Mouse (Mus musculus) MEL (cell line): ENCODE results near the gene Gm2001. TPM values are rescaled to one million over a fixed set of nuclear protein-coding genes. Genes with fewer than 3 reads are reported as not detected.

Experiments
- polyA plus RNA-seq, 2 experiments: library from polyadenylated mRNA; stranded (reverse) in 1 of 2; unstranded in 1 of 2; fragments of >175 nt in 1 of 2; fragments of >200 nt in 1 of 2; gene quantifications; 2 replicates each; pipeline versions ENCODE4 v1.2.1 to v1.2.4; 2012; ENCODE audit warnings: low replicate concordance in 2 of 2, low read depth in 1 of 2; ENCODE audit not compliant: insufficient read length in 2 of 2, insufficient read depth in 1 of 2, missing spikeins in 1 of 2
- total RNA-seq: library from RNA; depleted of rRNA; stranded (reverse); fragments of 300-350 nt; gene quantifications from 2 replicates; pipeline ENCODE4 v1.2.3, GENCODE M21; 2012; rRNA removed

Gene Gm2001
- total and polyA plus RNA-seq, 3 experiments, result not detected

Other genes with a start within 250 kb of the Gm2001 start
- not detected in 2 replicates for gene Oog1, start 239.7 kb downstream of the Gm2001 start, total RNA-seq
- gene Oog1, start 239.7 kb downstream of the Gm2001 start, polyA plus RNA-seq, result not detected
- gene Gm4027, start 223.5 kb downstream of the Gm2001 start, total RNA-seq, result not detected in 2 replicates
- under 1 TPM in 1 of 2 experiments, not detected in 1; 0.06 TPM for gene Gm4027, start 223.5 kb downstream of the Gm2001 start, polyA plus RNA-seq
- not detected in 2 replicates for gene Gm16381, start 197.7 kb downstream of the Gm2001 start, total RNA-seq
- gene Gm16381, start 197.7 kb downstream of the Gm2001 start, polyA plus RNA-seq, result not detected
- not detected in 2 replicates for gene Gm21319, start 66.6 kb downstream of the Gm2001 start, total RNA-seq
- not detected for gene Gm21319, start 66.6 kb downstream of the Gm2001 start, polyA plus RNA-seq
- gene Gm21936, start 46.8 kb downstream of the Gm2001 start, total RNA-seq, result not detected in 2 replicates
- not detected for gene Gm21936, start 46.8 kb downstream of the Gm2001 start, polyA plus RNA-seq
- gene BB287469, start 25.8 kb downstream of the Gm2001 start, total RNA-seq, result not detected in 2 replicates
- gene BB287469, start 25.8 kb downstream of the Gm2001 start, polyA plus RNA-seq, result not detected
- gene Gm2016, start 31.7 kb upstream of the Gm2001 start, total RNA-seq, result not detected in 2 replicates
- gene Gm2016, start 31.7 kb upstream of the Gm2001 start, polyA plus RNA-seq, result under 1 TPM in 1 of 2 experiments, not detected in 1; 0.04 TPM
- gene Gm2022, start 53.0 kb upstream of the Gm2001 start, total RNA-seq, result not detected in 2 replicates
- gene Gm2022, start 53.0 kb upstream of the Gm2001 start, polyA plus RNA-seq, result not detected
- gene Gm2035, start 77.5 kb upstream of the Gm2001 start, total RNA-seq, result not detected in 2 replicates
- not detected for gene Gm2035, start 77.5 kb upstream of the Gm2001 start, polyA plus RNA-seq
- not detected in 2 replicates for gene Gm2042, start 111.7 kb upstream of the Gm2001 start, total RNA-seq
- not detected for gene Gm2042, start 111.7 kb upstream of the Gm2001 start, polyA plus RNA-seq
- not detected in 2 replicates for gene Gm2075, start 169.5 kb upstream of the Gm2001 start, total RNA-seq
- gene Gm2075, start 169.5 kb upstream of the Gm2001 start, polyA plus RNA-seq, result not detected
- gene Gm6803, start 176.4 kb upstream of the Gm2001 start, total RNA-seq, result not detected in 2 replicates
- under 1 TPM in 1 of 2 experiments, not detected in 1; 0.19 TPM for gene Gm6803, start 176.4 kb upstream of the Gm2001 start, polyA plus RNA-seq
- not detected in 2 replicates for gene Gm2056, start 184.7 kb upstream of the Gm2001 start, total RNA-seq
- not detected for gene Gm2056, start 184.7 kb upstream of the Gm2001 start, polyA plus RNA-seq
- not detected in 2 replicates for gene Gm16368, start 241.4 kb upstream of the Gm2001 start, total RNA-seq
- gene Gm16368, start 241.4 kb upstream of the Gm2001 start, polyA plus RNA-seq, result not detected